Mouse (Mus musculus): ENCODE measurements around the gene Gm28308. TPM values are rescaled to one million over a fixed set of nuclear protein-coding genes. Genes with fewer than 3 reads are reported as not detected.

Gm28308 gene
- total and polyA plus RNA-seq, 3 experiments: not detected

GRCm38 (mm10) chr6:52219234-52219942, 6.2 kb upstream of the Gm28308 start (continued):
- TF ChIP-seq ZC3H11A (IDR thresholded peaks at IDR 0.05; ENCODE audit: low read depth, low read length) (no peak), CHD1 (IDR thresholded peaks at IDR 0.05; ENCODE audit: low read depth, low read length) (no peak)

- Histone ChIP-seq H3K4me1 (ENCODE audit: control insufficient read depth in 1 of 2, insufficient read depth in 2 of 2, low read length in 2 of 2) (no peaks in the 10 kb centered on the region), H3K27me3 (ENCODE audit: control insufficient read depth in 1 of 2, insufficient read depth in 2 of 2, low read length in 2 of 2) (no peaks in the 10 kb centered on the region), H3K79me2 (ENCODE audit: control insufficient read depth, insufficient read depth, low read length, poor library complexity) (no peaks in the 10 kb centered on the region), H3K9me3 (replicated peaks; ENCODE audit: insufficient read depth, low read length) (no peaks in the 10 kb centered on the region), H3K4me3 (ENCODE audit: control insufficient read depth in 1 of 2, insufficient read depth in 1 of 2, low read depth in 2 of 2, low read length in 2 of 2) (no peak overlapping the region), H3K27ac (ENCODE audit: control insufficient read depth, low read depth, low read length) (no peak overlapping the region), H3K36me3 (ENCODE audit: control insufficient read depth in 1 of 2, insufficient read depth in 2 of 2, low read length in 2 of 2) (no peaks in the 10 kb centered on the region), H3K9ac (ENCODE audit: control insufficient read depth, low read depth, low read length, poor library complexity, severe bottlenecking) (no peak overlapping the region)
- TF ChIP-seq CTCF (IDR thresholded peaks at IDR 0.05 in 2 of 3, conservative IDR thresholded peaks at IDR 0.05 in 1 of 3; ENCODE audit: control insufficient read depth in 1 of 3, insufficient read depth in 1 of 3, low read depth in 2 of 3, low read length in 3 of 3, poor library complexity in 1 of 3, severe bottlenecking in 1 of 3) (no peak), ELF1 (IDR thresholded peaks at IDR 0.05; ENCODE audit: low read depth, low read length) (no peak), ZKSCAN1 (IDR thresholded peaks at IDR 0.05; ENCODE audit: low read depth, low read length) (no peak), RCOR1 (IDR thresholded peaks at IDR 0.05; ENCODE audit: low read depth, low read length) (no peak), POLR2A (IDR thresholded peaks at IDR 0.05; ENCODE audit: control insufficient read depth in 1 of 2, insufficient read depth in 1 of 2, low read depth in 1 of 2, low read length in 2 of 2, poor library complexity in 1 of 2) (no peak), E2F4 (IDR thresholded peaks at IDR 0.05; ENCODE audit: borderline replicate concordance, low read depth, low read length) (no peak), USF2 (IDR thresholded peaks at IDR 0.05; ENCODE audit: borderline replicate concordance in 1 of 2, insufficient read depth in 1 of 2, low read depth in 1 of 2, low read length in 2 of 2) (no peak), RAD21 (IDR thresholded peaks at IDR 0.05; ENCODE audit: low read depth, low read length) (no peak), USF1 (IDR thresholded peaks at IDR 0.05; ENCODE audit: low read depth, low read length) (no peak), BHLHE40 (IDR thresholded peaks at IDR 0.05; ENCODE audit: borderline replicate concordance, low read depth, low read length) (no peak)
- DNase-seq (ENCODE audit: low read depth, low spot score): no peak
Measured at GRCm38 (mm10) chr6:52218643-52219215, 5.6 kb upstream of the Gm28308 start.

GRCm38 (mm10) chr6:52217895-52218642, 4.9 kb upstream of the Gm28308 start:
- Histone ChIP-seq H3K79me2 (ENCODE audit: control insufficient read depth, insufficient read depth, low read length, poor library complexity) (no peaks in the 10 kb centered on the region), H3K27ac (ENCODE audit: control insufficient read depth, low read depth, low read length) (no peak overlapping the region), H3K9ac (ENCODE audit: control insufficient read depth, low read depth, low read length, poor library complexity, severe bottlenecking) (no peak overlapping the region), H3K36me3 (ENCODE audit: control insufficient read depth in 1 of 2, insufficient read depth in 2 of 2, low read length in 2 of 2) (no peaks in the 10 kb centered on the region), H3K27me3 (ENCODE audit: control insufficient read depth in 1 of 2, insufficient read depth in 2 of 2, low read length in 2 of 2) (no peaks in the 10 kb centered on the region), H3K4me1 (ENCODE audit: control insufficient read depth in 1 of 2, insufficient read depth in 2 of 2, low read length in 2 of 2) (no peaks in the 10 kb centered on the region), H3K4me3 (ENCODE audit: control insufficient read depth in 1 of 2, insufficient read depth in 1 of 2, low read depth in 2 of 2, low read length in 2 of 2) (no peak overlapping the region), H3K9me3 (replicated peaks; ENCODE audit: insufficient read depth, low read length) (no peaks in the 10 kb centered on the region)
- no peak for DNase-seq (ENCODE audit: low read depth, low spot score)
- TF ChIP-seq BHLHE40 (IDR thresholded peaks at IDR 0.05; ENCODE audit: borderline replicate concordance, low read depth, low read length) (no peak), NELFE (IDR thresholded peaks at IDR 0.05; ENCODE audit: low read depth, low read length) (no peak), HCFC1 (IDR thresholded peaks at IDR 0.05; ENCODE audit: low read depth, low read length) (no peak), RCOR1 (IDR thresholded peaks at IDR 0.05; ENCODE audit: low read depth, low read length) (no peak), MYC (IDR thresholded peaks at IDR 0.05; ENCODE audit: low read depth, low read length) (no peak)
